13 mouse cellular contexts compared by ENCODE assay signal in the genomic region with DNA sequence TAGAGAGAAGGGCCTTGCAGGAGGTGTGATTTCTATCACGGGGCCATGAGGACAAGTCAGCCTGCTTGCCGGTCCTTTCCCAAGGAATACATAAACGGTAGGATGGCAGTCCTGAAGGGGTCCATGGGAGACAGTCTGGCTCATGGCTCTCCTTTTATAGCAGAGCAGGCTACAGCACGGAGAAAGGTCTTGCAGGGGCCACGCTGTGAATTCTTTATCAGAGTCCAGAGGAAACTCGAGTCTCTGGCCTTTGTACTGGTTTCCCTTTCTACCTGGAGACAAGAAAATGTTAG.
DNase-seq lines count a peak whose midpoint lies in the region; ATAC-seq and TF ChIP-seq lines count a peak whose summit lies in the region.
"Had no signal": no experiment of that assay in that cellular context is flagged by ENCODE, and none has a peak within 500 bp of the region (broad histone marks: within the 10 kb centered on the region; RNA-seq: fewer than 3 reads in every experiment).

No protein-coding gene starts in this region.

- no peak overlapping the region for H3K4me2 ChIP-seq in embryonic facial prominence, embryonic 15.5 days (replicated peaks)
- H3K4me2 ChIP-seq in kidney, postnatal 0 days (ENCODE audit: low read length) = no peak overlapping the region
- no peak overlapping the region for H3K4me2 ChIP-seq in midbrain, embryonic 15.5 days
- no peak overlapping the region for H3K4me2 ChIP-seq in limb, embryonic 15.5 days
- H3K4me2 ChIP-seq: stomach, embryonic 15.5 days had no signal

- no peak overlapping the region for H3K4me3 ChIP-seq in embryonic facial prominence, embryonic 15.5 days (replicated peaks)
- H3K4me3 ChIP-seq in embryonic facial prominence, embryonic 10.5 days = no peak overlapping the region
- H3K4me3 ChIP-seq in kidney, postnatal 0 days (replicated peaks; ENCODE audit: low read depth, low read length) = no peak overlapping the region
- H3K4me3 ChIP-seq in midbrain, embryonic 15.5 days = no peak overlapping the region
- H3K4me3 ChIP-seq in midbrain, embryonic 10.5 days = no peak overlapping the region
- no peak overlapping the region for H3K4me3 ChIP-seq in limb, embryonic 15.5 days
- H3K4me3 ChIP-seq: megakaryocyte, embryonic 14.5 days; stomach, embryonic 15.5 days had no signal

- H3K27ac ChIP-seq in embryonic facial prominence, embryonic 15.5 days (replicated peaks) = 0 out of 2 replicates have a peak overlapping the region, but pooled peaks have one; percentile 39
- no peak overlapping the region for H3K27ac ChIP-seq in embryonic facial prominence, embryonic 10.5 days (replicated peaks)
- H3K27ac ChIP-seq in kidney, postnatal 0 days = no peak overlapping the region
- H3K27ac ChIP-seq in midbrain, embryonic 15.5 days = no peak overlapping the region
- H3K27ac ChIP-seq in midbrain, embryonic 10.5 days (replicated peaks) = no peak overlapping the region
- peak overlapping the region; percentile 67 for H3K27ac ChIP-seq in limb, embryonic 15.5 days
- H3K27ac ChIP-seq: stomach, embryonic 15.5 days had no signal

- no peaks in the 10 kb centered on the region for H3K36me3 ChIP-seq in embryonic facial prominence, embryonic 15.5 days
- H3K36me3 ChIP-seq in embryonic facial prominence, embryonic 10.5 days (replicated peaks) = no peaks in the 10 kb centered on the region
- H3K36me3 ChIP-seq in kidney, postnatal 0 days (ENCODE audit: insufficient read depth, low read length) = no peaks in the 10 kb centered on the region
- no peaks in the 10 kb centered on the region for H3K36me3 ChIP-seq in midbrain, embryonic 15.5 days (replicated peaks)
- H3K36me3 ChIP-seq in midbrain, embryonic 10.5 days = no peaks in the 10 kb centered on the region
- H3K36me3 ChIP-seq in limb, embryonic 15.5 days = no peaks in the 10 kb centered on the region
- H3K36me3 ChIP-seq: stomach, embryonic 15.5 days had no signal

- no peak; the same call in 1 of the 2 replicates for ATAC-seq in embryonic facial prominence, embryonic 15.5 days (ENCODE audit: insufficient number of reproducible peaks, low FRiP score, low TSS enrichment, low read depth)
- no peak for ATAC-seq in kidney, postnatal 0 days (replicated peaks; ENCODE audit: low FRiP score, low read depth)
- ATAC-seq in midbrain, embryonic 15.5 days (replicated peaks) = peak; percentile 50
- ATAC-seq in limb, embryonic 15.5 days (ENCODE audit: insufficient number of reproducible peaks, low FRiP score, low TSS enrichment, low read depth) = 0 out of 2 replicates have a peak, but pooled peaks have one; percentile 4
- ATAC-seq: intestine, postnatal 0 days had no signal

- H3K9me3 ChIP-seq in embryonic facial prominence, embryonic 15.5 days (replicated peaks) = no peaks in the 10 kb centered on the region
- H3K9me3 ChIP-seq in embryonic facial prominence, embryonic 10.5 days = peaks cover 5% of the 10 kb centered on the region; the same call in 1 of the 2 replicates
- H3K9me3 ChIP-seq in kidney, postnatal 0 days (replicated peaks; ENCODE audit: low read length) = no peaks in the 10 kb centered on the region
- H3K9me3 ChIP-seq in midbrain, embryonic 15.5 days = no peaks in the 10 kb centered on the region; the same call in 1 of the 2 replicates
- 0 out of 2 replicates have a peak, but pooled peaks cover 6% of the 10 kb centered on the region for H3K9me3 ChIP-seq in midbrain, embryonic 10.5 days (replicated peaks)
- no peaks in the 10 kb centered on the region for H3K9me3 ChIP-seq in limb, embryonic 15.5 days
- H3K9me3 ChIP-seq: stomach, embryonic 15.5 days had no signal

- H3K27me3 ChIP-seq in embryonic facial prominence, embryonic 15.5 days = no peaks in the 10 kb centered on the region
- H3K27me3 ChIP-seq in embryonic facial prominence, embryonic 10.5 days (replicated peaks; ENCODE audit: low read depth, poor library complexity, severe bottlenecking) = no peaks in the 10 kb centered on the region
- no peaks in the 10 kb centered on the region for H3K27me3 ChIP-seq in kidney, postnatal 0 days (ENCODE audit: insufficient read depth, low read length)
- no peaks in the 10 kb centered on the region for H3K27me3 ChIP-seq in midbrain, embryonic 15.5 days (replicated peaks)
- no peaks in the 10 kb centered on the region for H3K27me3 ChIP-seq in midbrain, embryonic 10.5 days (ENCODE audit: low read depth, poor library complexity, severe bottlenecking)
- no peaks in the 10 kb centered on the region for H3K27me3 ChIP-seq in limb, embryonic 15.5 days
- H3K27me3 ChIP-seq: megakaryocyte, embryonic 14.5 days; stomach, embryonic 15.5 days had no signal

- 49% methylated on average over 6 of the region's 6 CpGs for WGBS in embryonic facial prominence, embryonic 15.5 days
- whole genome bisulfite sequencing in embryonic facial prominence, embryonic 10.5 days = 60% methylated on average over 6 of the region's 6 CpGs
- 8% methylated on average over 6 of the region's 6 CpGs for WGBS in kidney, postnatal 0 days
- 42% methylated on average over 6 of the region's 6 CpGs for WGBS in midbrain, embryonic 15.5 days
- WGBS in midbrain, embryonic 10.5 days = 51% methylated on average over 6 of the region's 6 CpGs
- WGBS in limb, embryonic 15.5 days = 20% methylated on average over 6 of the region's 6 CpGs

- peaks cover 5% of the 10 kb centered on the region; the same call in 1 of the 2 replicates for H3K4me1 ChIP-seq in embryonic facial prominence, embryonic 15.5 days
- no peaks in the 10 kb centered on the region for H3K4me1 ChIP-seq in embryonic facial prominence, embryonic 10.5 days
- H3K4me1 ChIP-seq in kidney, postnatal 0 days (replicated peaks; ENCODE audit: insufficient read depth, low read length) = no peaks in the 10 kb centered on the region
- no peaks in the 10 kb centered on the region for H3K4me1 ChIP-seq in midbrain, embryonic 15.5 days
- H3K4me1 ChIP-seq in midbrain, embryonic 10.5 days = 0 out of 2 replicates have a peak, but pooled peaks cover 4% of the 10 kb centered on the region
- 0 out of 2 replicates have a peak, but pooled peaks cover 3% of the 10 kb centered on the region for H3K4me1 ChIP-seq in limb, embryonic 15.5 days
- H3K4me1 ChIP-seq: megakaryocyte, embryonic 14.5 days; stomach, embryonic 15.5 days had no signal

- no peak for DNase-seq in embryonic facial prominence, embryonic 10.5 days (ENCODE audit: low spot score)
- DNase-seq in kidney, postnatal 0 days (ENCODE audit: low spot score) = peak; percentile 2
- no peak for DNase-seq in kidney, postnatal 36 days
- no peak for DNase-seq in midbrain, embryonic 10.5 days (ENCODE audit: low spot score)
- DNase-seq in right cerebral cortex, postnatal 25 days = no peak
- DNase-seq: lung, adult 18-20 months; thymus, postnatal 25 days had no signal

- no peak overlapping the region for H3K9ac ChIP-seq in embryonic facial prominence, embryonic 15.5 days
- H3K9ac ChIP-seq in kidney, postnatal 0 days (ENCODE audit: low read depth, low read length) = no peak overlapping the region
- no peak overlapping the region for H3K9ac ChIP-seq in midbrain, embryonic 15.5 days
- H3K9ac ChIP-seq in limb, embryonic 15.5 days = no peak overlapping the region
- H3K9ac ChIP-seq: stomach, embryonic 15.5 days had no signal

- TF ChIP-seq CTCF in kidney, postnatal 0 days (IDR thresholded peaks at IDR 0.05; ENCODE audit: low read depth) = no peak

Comparison
In these comparisons a context has a peak if more than half of its experiments do, and no peak if none do; other contexts are left out.
1. H3K27ac ChIP-seq: peak in embryonic facial prominence, embryonic 15.5 days (single experiment) and limb, embryonic 15.5 days (single experiment); none in embryonic facial prominence, embryonic 10.5 days (single experiment), kidney, postnatal 0 days (single experiment), midbrain, embryonic 15.5 days (single experiment) and midbrain, embryonic 10.5 days (single experiment).
2. ATAC-seq: peak in midbrain, embryonic 15.5 days (single experiment) and limb, embryonic 15.5 days (single experiment); none in embryonic facial prominence, embryonic 15.5 days (single experiment) and kidney, postnatal 0 days (single experiment).